Mouse (Mus musculus) fibroblast of lung, adult 2 months (primary cell): ENCODE measurements around the gene Pdlim7.
A peak's percentile ranks its signal among the peaks of the same experiment; 100 is the strongest.

Experiments used
- DNase-seq: peaks from one replicate; pipeline ENCODE4 v3.0.0-alpha.2; 2011; ENCODE audit warnings: low read depth

Pdlim7 gene

DNA sequence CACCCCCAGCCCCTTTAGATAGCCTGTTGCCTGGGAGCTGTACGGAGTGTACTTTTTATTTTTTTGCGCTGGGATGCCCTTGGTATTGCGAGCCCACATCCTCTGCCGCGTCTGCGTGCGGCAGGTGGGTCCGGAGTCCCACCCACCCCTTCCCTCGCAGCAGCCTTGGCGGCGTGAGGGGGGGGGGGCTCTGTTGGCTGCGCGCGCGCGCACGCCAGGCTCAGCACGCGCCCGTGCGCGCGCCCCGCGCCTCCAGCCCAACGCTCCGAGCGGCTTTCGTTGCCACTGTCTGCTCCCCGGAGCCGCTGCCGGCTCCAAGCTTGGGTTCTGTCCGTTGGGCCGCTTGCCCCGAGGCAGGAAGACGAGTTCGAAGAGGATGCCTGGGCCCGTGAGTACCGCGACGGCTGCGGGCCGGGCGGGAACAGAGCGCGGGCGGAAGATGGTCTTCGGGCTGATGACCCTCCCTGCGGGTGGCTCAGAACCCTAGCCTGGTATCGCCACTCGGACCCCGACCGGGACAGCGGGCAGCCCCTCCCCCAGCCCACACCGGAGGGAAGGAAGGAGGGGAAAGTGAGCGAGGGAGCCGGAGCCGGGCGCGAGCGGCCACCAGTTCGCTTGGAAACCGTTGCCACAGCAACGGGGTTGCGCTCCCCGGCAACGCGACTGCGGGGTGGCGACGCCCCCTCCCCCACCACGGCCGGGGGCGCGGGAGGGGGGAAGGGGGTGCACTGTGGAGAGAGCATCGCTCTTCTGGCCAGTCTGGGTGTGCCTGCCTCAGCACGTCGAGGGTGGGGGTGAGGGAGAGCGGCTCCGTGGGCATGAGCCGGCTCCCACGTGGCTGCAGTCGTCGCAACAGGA lies 49.2 kb downstream of the Pdlim7 start, which contains the start of gene Prr7:
Gene Prr7 (plus strand): TSS at position 241 of the 858 bp plus-strand sequence.
- DNase-seq, result no peak

DNA sequence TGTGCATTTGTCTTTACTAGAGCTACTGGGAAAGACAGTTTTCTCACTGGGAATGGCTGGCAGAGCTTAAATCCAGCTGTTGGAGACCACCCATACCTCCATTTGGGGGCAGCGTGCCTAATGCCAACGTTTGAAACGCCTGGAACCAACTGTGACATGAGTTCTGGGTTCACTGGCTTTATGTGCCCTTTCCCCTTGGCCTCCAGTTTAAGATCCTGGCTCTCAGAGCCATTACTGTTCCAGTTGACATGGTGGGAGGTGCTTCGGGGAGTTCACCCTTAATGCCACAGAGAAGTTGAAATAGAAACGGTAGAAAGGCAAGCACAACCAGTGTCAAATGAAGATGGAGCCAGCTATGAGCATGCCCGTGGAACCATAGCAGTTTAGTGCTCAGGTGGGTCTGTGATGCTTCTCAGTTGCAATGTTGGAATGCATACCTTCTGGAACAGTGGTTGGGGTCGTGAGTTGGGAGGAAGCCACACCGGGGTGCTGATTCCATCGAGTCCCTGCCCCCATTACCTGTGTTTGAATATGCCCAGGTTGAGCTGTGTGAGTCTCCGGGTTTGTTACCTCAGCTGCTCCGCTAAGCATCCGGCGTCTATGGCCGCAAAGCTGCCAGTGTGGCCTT lies 50.0 kb downstream of the Pdlim7 start:
- no peak for DNase-seq

DNA sequence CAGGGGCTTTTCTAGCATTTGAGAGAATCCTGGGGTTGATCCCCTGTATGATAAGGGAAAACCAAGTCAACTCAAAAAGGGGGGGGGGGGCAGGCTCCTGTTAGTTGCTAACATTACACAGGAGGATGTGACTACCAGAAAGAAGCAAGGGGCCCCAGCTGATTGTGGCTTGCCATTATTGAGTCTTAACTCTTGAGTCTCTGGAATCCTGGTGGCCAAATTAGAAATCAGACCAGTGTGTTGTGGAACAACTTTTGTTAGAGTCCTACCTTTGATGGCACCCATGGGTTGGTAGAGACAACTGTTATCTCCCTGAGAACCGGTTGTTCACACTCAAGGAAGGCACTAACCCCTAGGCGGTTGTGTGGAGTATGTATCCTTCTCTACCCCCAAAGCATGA lies 50.5 kb downstream of the Pdlim7 start:
- DNase-seq, result no peak

DNA sequence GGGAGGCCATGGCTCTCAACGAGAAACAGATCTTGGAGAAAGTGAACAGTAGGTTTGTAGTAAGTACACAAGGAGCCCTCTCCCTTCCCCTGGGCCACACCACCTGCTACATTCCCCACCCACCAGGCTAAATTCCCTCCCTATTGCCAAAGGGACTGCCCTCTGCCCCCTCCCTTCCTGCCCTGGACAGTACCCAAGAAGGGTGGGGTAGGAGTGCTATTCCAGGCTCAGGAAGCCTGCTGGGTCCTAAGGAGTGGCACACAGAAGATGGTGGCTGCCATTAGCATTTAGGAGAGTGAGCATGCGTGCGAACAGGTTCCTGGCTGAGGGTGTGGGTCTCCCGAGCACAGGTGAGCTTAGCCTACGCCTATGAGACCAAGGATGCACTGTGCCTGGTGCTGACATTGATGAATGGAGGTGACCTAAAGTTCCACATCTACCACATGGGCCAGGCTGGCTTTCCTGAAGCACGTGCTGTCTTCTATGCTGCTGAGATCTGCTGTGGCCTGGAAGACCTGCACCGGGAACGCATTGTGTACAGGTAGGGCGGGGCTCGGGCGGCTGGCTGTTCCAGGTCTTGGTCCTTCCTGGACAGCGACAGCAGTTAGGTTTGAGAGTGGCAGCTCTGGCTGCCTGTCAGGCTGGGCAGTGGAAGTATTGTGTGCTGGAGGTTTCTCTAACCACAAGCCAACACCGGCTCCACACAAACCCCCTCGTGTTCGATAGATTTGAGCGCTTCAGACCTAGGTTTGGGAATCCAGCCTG lies 61.5 kb downstream of the Pdlim7 start:
- DNase-seq, result no peak

DNA sequence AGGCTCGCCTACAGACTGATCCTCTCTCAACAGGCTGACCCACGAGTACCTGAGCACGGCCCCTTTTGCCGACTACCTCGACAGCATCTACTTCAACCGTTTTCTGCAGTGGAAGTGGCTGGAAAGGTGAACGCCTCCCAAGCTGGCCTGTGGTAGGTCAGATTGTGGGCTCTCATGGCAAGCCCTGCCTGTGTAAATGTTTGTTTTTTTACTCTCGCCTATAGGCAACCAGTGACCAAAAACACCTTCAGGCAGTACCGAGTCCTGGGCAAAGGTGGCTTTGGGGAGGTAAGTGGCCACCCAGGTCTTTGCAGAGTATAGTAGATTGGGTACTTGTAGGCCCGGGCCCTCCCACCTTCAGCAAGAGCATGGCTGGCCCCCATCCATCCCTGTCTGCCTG lies 62.2 kb downstream of the Pdlim7 start:
- no peak for DNase-seq

DNA sequence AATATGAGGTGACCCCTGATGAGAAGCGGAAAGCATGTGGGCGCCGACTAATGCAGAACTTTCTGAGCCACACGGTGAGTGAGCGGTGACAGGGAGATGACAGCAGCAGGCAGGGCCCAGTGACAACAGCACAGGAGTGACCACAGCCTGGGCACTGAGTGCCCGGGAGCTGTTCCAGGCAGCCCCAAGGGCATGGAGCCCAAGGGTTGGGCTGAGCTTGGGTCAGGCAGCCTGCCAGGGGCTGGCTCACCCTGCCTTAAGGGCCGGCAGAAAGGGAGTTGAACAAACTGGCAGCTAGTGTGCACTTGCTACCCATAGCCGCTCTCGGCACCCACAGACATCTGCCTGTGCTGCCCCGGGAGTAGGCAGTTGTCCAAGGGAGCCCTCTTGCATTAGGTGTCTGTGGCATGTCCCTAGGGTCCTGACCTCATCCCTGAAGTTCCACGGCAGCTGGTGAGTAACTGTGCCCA lies 62.9 kb downstream of the Pdlim7 start:
- peak; percentile 73 for DNase-seq

DNA sequence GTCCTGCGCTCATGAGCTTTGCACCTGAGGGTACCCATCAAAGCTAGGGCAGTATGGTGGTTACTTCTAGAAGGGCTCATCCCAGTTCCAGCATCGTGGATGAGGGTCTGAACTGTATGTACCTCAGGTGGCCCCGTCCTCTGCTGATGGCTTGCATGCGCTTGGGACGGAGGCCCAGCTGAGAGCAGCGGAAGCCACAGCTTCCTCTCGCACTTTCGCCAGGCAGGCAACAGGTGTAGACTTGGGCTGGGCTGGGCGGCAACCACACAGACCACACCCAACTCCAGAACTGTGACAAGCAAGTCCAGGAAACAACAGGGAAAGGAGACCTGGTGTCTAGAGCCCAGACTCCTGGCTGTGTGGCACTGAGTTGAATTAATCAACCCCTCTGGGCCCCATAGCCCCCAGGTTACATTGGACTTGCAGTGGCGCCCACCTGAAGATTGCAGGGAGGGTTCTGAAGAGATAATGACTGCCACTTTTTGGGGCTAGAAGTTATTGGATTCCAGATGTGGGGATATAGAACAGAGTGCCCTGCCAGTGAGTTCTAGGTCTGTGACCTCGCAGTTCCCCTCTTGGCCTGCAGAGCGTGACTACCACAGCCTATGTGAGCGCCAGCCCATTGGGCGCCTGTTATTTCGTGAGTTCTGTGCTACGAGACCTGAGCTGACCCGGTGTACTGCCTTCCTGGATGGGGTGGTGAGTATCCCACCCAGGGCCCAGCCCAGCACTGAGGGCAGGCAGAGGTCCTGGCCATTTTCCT lies 63.6 kb downstream of the Pdlim7 start:
- no peak for DNase-seq

DNA sequence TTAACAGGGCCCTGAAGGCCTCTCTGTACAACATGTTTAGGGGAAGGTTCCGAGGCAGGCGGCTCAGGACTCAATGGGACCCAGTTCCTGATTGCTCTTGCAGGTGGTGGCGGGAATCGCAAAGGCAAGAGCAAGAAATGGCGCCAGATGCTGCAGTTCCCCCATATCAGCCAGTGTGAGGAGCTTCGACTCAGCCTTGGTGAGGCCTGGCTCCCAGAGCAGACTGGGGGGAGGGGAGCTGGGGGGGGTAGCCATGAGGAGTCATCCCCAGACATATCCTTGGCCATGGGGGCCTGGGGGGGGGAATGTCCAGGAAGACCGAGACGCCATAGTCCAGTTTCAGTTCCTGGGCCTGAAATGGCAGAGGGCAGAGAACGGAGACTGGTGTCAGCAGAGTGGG lies 64.3 kb downstream of the Pdlim7 start:
- no peak for DNase-seq

DNA sequence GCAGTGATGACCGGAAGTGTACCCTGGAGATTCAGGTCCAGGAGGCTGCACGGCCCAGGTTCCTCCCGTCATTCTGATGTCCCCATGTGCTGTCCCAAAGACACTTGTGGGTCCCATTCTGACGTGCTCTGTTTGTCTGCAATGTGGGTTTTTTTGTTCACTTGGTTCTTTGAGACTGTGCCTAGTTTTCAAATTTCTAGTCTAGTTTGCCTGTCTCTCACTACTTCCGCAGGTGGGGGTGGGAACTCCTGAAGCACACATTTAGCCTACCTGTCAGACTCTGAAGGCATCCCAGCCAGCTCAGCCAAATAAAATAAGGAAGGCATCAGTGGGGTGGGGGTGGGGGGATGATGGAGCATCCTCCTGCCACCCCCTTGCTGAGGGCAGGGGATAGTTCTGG lies 65.3 kb downstream of the Pdlim7 start:
- no peak for DNase-seq

DNA sequence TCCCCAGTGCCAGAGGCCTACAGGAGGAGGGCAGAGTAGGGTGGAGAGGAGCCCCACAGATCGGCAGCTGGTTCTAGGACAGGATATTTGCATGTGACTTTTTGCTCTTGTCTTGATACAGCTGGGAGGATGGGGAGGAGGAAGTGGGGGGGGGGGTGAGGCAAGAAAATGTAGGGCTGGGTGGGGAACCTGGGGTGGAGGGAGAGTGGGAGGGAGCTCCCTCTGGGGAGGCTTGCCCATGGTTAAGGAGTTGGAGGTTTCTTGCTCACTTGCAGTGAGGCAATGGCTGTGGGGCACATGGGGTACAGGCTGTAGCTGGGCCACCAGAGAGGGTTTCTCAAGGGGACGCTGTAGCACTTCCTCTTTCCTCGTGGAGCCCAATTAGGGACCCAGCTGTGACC lies 65.9 kb downstream of the Pdlim7 start:
- DNase-seq, result no peak

DNA sequence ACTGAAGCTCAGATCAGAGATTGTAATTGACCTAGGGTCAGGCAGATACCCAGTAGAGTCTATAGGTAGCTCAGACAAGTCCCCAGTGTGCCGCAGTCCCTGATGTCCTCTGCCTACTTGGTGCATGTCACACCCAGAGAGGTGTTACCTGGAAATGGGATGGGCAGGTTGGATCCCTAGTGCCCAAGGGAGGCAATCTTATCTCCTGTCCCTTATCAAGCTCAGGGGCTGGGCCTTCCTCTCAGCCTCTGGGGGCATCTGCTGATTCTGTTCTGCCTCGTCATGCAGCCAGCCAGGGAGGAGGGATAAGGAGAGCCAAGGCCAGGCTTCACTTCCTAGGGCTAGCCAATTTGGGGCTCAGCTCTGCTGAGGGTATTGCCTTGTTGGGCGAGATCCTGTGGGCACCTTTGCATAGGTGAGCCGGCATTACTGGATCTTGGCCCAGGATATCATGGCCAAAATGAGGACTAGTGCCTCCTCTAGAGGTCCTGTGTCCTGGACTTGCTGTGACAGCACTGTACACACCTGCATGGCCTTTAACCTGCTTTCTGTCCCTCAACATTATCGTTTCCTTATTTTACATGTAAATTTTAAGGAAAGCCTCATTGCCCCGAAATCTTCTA lies 66.9 kb downstream of the Pdlim7 start:
- DNase-seq, result no peak
